Mouse (Mus musculus) spleen, adult 2 months (tissue): ENCODE measurements around the gene Izumo4. TPM values are rescaled to one million over a fixed set of nuclear protein-coding genes. Genes with fewer than 3 reads are reported as not detected.

Experiments
- DNase-seq, 2 experiments: peaks; one replicate each; pipeline versions ENCODE4 v3.0.0 to v3.0.0-alpha.2; 2012 to 2021; ENCODE audit warnings: low spot score in 2 of 2, low read depth in 1 of 2
- H3K27ac ChIP-seq: fragments of 200-500 bp; 2 replicates; pipeline ENCODE4 v1.5.1; 2012; ENCODE audit warnings: low read length, inconsistent platforms; ENCODE audit not compliant: insufficient read depth
- H3K27me3 ChIP-seq: fragments of 200-500 bp; 2 replicates; pipeline ENCODE4 v1.6.1; 2012; ENCODE audit warnings: mild to moderate bottlenecking, moderate library complexity, low read length, inconsistent platforms; ENCODE audit not compliant: control insufficient read depth, insufficient read depth
- H3K36me3 ChIP-seq: fragments of 200-500 bp; 2 replicates; pipeline ENCODE4 v1.6.1; 2012; ENCODE audit warnings: mild to moderate bottlenecking, low read length, inconsistent platforms; ENCODE audit not compliant: control insufficient read depth, insufficient read depth
- H3K4me1 ChIP-seq: fragments of 200-500 bp; 2 replicates; pipeline ENCODE4 v1.6.1; 2011; ENCODE audit warnings: inconsistent platforms; ENCODE audit not compliant: control insufficient read depth, insufficient read depth, insufficient read length
- H3K4me3 ChIP-seq: fragments of 200-500 bp; 2 replicates; pipeline ENCODE4 v1.5.1; 2011; ENCODE audit warnings: mild to moderate bottlenecking, inconsistent platforms; ENCODE audit not compliant: insufficient read depth, insufficient read length; ENCODE audit errors: extremely low read depth
- CTCF ChIP-seq: fragments of 200-500 bp; IDR thresholded peaks from 2 replicates; pipeline ENCODE4 v1.5.1; 2011; ENCODE audit warnings: mild to moderate bottlenecking, inconsistent platforms; ENCODE audit not compliant: insufficient read depth, insufficient read length, insufficient replicate concordance; ENCODE audit errors: extremely low read depth
- POLR2A ChIP-seq: fragments of 200-500 bp; IDR thresholded peaks from 2 replicates; pipeline ENCODE4 v1.6.1; 2011; ENCODE audit warnings: low read depth, low read length, inconsistent platforms
- WGBS: fragments of 180-500 bp; shearing (Covaris S2); methylation state at CpG from one replicate; pipeline ENCODE4 v1.1.7; 2018; 5-methylcytosine and 5-hydroxymethylcytosine counted together
- polyA plus RNA-seq: library from polyadenylated mRNA; depleted of rRNA; stranded (reverse); fragments of >200 nt; gene quantifications from 2 replicates; pipeline ENCODE4 v1.2.3, GENCODE M21; 2012

Gene Izumo4
- polyA plus RNA-seq, 1 experiment = 49.0 TPM

DNA sequence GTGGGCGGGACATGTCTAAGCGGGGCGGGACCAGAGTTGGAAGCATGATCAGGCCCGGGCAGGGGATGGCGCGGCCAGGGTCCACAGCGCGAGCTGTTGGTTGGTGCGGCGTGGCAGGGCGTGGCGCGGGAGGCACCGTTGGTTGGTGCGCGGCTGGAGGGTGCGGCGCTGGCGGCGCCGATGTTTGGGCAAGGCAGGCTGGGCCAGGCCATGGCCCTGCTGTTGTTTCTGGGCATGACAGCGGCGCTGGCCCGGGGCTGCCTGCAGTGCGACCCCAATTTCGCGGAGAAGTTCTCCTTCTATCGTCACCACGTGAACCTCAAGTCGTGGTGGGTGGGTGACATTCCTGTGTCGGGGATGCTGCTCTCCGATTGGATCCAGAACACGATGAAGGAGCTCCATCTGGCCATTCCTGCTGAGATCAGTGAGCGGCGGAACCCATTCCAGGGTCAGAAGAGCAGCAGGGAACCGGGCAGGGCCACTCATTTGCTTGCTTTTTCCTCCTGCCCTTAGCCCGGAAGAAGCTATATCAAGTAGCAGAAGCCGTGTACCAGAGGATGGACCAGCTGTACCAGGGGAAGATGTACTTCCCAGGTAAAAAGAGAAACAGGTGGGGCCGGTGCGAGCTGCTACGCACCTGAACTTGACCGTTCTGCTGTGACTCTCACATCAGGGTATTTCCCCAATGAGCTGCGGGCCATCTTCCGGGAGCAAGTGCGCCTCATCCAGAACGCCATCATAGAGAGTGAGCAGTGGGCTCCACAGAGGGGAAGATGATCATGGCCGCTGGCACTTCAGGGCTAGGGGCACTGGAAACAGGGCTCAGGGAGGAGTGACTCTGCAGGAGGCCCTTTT lies 779 bp downstream of the Izumo4 start:
- peak; percentile 82 to 91 for DNase-seq
- 2% methylated on average over 47 of the region's 47 CpGs for WGBS

DNA sequence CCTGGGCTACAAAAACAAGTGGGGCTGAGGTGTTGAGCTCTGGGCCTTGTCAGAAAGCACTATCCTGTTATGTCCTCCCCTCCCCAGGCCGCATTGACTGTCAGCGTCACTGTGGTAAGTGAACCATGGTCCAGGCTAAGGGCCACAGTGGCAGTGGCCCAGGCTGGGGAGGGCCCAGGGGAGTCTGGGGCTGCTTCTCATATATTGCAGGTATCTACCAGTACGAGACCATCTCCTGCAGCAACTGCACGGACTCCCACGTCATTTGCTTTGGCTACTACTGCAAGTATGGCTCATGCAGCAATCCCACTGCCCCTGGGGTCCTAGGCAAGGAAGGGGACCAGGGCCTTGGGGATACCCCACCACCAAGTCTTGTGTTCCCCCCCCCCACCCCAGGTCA lies 1.7 kb downstream of the Izumo4 start:
- TF ChIP-seq POLR2A = no peak
- no peak for TF ChIP-seq CTCF
- Histone ChIP-seq H3K36me3 (peaks cover 11% of the 10 kb centered on the region; the same call in 1 of the 2 replicates), H3K27me3 (no peaks in the 10 kb centered on the region), H3K4me1 (peaks cover 19% of the 10 kb centered on the region; the same call in 1 of the 2 replicates), H3K27ac (no peak overlapping the region), H3K4me3 (no peak overlapping the region)
- WGBS = 90% methylated on average over 5 of the region's 5 CpGs
- DNase-seq = no peak

More for the DNA sequence above, 779 bp downstream of the Izumo4 start:
- H3K4me1 ChIP-seq = peaks cover 27% of the 10 kb centered on the region; the same call in 1 of the 2 replicates
- peak overlapping the region; percentile 70 for H3K4me3 ChIP-seq
- no peaks in the 10 kb centered on the region for H3K27me3 ChIP-seq
- TF ChIP-seq POLR2A (no peak), CTCF (no peak)
- peak overlapping the region; percentile 86 for H3K27ac ChIP-seq
- H3K36me3 ChIP-seq = peaks cover 4% of the 10 kb centered on the region; the same call in 1 of the 2 replicates

DNA sequence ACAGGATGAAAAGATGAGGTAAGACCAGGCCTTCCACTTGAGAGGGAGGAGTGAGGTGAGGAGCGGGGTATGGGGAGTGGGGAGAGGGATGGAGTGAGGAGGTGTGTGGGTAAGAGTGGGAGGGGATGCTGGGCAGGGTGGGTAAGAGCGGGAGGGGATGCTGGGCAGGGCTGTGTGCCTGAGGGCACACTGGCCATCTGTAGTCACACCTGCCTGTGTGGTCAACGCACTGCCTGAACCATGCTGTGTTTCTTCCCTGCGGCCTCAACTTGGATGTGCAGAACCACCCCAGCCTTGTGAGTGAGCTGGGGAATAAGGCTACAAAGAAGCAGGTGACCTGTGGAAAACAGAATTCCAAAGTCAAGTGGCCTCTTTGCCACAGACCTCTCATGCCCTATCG lies 2.4 kb downstream of the Izumo4 start:
- Histone ChIP-seq H3K36me3 (peaks cover 17% of the 10 kb centered on the region), H3K4me1 (peaks cover 13% of the 10 kb centered on the region; the same call in 1 of the 2 replicates), H3K27me3 (no peaks in the 10 kb centered on the region), H3K4me3 (no peak overlapping the region), H3K27ac (no peak overlapping the region)
- no peak for DNase-seq
- TF ChIP-seq POLR2A (no peak), CTCF (no peak)
- 94% methylated on average over 5 of the region's 5 CpGs for WGBS

DNA sequence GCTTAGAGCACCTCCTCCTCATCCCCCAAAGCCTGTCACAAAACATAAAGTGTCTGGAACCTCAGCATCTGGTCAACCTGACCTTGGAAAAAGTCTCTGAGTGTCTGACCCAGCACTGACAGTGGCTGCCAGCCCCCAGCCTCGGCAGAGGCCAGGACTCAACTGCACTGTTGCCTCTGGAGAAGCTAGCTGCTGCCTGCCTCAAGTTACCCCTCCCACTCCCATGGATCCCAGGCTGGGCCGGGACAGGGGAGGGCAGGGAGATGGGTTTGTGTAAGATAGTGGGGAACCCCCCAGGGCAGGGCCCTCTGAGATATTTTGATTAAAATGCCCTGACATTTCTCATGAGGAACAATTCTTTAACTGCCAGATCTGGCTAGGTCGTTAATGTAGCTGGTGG lies 3.0 kb downstream of the Izumo4 start:
- DNase-seq = no peak
- H3K4me3 ChIP-seq = no peak overlapping the region
- WGBS = 75% methylated on average over 3 of the region's 3 CpGs
- H3K4me1 ChIP-seq = peaks cover 10% of the 10 kb centered on the region; the same call in 1 of the 2 replicates
- H3K27me3 ChIP-seq = no peaks in the 10 kb centered on the region
- TF ChIP-seq POLR2A (no peak), CTCF (no peak)
- no peak overlapping the region for H3K27ac ChIP-seq
- H3K36me3 ChIP-seq = peaks cover 23% of the 10 kb centered on the region

DNA sequence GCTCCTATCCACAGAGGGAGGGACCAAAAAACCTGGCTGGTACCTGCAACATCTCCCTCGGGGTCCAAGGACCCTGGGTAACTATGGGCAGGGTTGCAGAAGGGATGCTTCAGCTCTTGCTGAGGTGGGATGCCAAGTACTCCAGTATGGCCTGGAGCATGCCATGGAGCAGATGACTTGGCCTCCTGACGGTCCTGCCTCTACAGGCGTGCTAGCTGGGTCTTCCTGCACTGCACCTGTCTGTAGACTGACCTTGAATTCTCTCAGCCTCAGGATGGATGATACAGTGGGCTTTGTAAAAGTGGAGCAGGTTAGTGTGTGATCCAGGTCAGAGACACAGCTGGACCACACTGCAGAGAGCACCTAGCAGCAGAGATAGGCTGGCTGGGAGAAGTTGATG lies 3.5 kb downstream of the Izumo4 start:
- TF ChIP-seq CTCF = no peak
- no peak for TF ChIP-seq POLR2A
- no peak overlapping the region for H3K4me3 ChIP-seq
- H3K27ac ChIP-seq = no peak overlapping the region
- H3K36me3 ChIP-seq = peaks cover 27% of the 10 kb centered on the region
- WGBS = 87% methylated on average over 3 of the region's 3 CpGs
- peaks cover 8% of the 10 kb centered on the region; the same call in 1 of the 2 replicates for H3K4me1 ChIP-seq
- no peak for DNase-seq
- H3K27me3 ChIP-seq = no peaks in the 10 kb centered on the region

DNA sequence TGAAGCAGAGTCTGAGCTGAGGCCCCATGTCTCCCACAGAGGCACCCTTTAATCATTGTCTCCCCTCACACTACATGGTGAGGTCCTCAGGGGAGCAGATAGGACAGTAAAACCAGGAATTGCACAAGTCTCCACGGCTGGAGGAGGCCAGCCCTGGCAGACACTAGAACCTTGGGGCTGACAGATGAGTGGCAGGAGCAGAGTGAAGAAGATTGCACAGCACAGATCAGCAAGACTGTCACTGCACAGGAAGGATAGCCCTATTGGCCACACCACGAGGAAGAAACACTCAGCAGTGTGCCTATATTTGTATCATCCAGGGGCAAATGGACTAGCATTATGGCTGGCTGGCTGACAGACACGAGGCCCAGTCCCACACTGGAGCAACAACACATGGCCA lies 8.8 kb downstream of the Izumo4 start:
- Histone ChIP-seq H3K27me3 (no peaks in the 10 kb centered on the region), H3K4me3 (no peak overlapping the region), H3K4me1 (no peaks in the 10 kb centered on the region), H3K27ac (no peak overlapping the region), H3K36me3 (peaks cover 63% of the 10 kb centered on the region)
- 68% methylated on average over 3 of the region's 3 CpGs for WGBS
- DNase-seq = no peak
- no peak for TF ChIP-seq POLR2A
- no peak for TF ChIP-seq CTCF

DNA sequence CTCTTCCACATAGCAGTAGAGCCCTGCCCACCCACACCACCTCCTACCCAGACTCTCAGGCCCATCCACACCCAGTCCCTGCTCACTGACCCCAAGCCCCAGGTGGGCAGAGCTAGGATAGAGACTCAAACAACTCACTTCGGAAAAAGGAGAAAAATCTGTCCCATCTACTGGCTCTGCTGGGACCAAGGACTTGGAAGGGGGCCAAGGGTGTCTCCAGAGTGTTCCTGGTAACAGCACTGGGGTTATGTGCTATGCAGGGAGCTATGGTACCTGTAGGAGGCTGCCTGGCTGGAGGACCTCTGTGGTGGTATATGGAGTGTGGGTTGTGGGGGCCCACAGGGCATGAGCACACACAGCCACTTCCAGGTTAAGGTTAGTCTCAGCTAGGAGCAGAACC lies 15.3 kb downstream of the Izumo4 start:
- Histone ChIP-seq H3K36me3 (peaks cover 74% of the 10 kb centered on the region), H3K27me3 (no peaks in the 10 kb centered on the region), H3K4me3 (no peak overlapping the region), H3K4me1 (no peaks in the 10 kb centered on the region), H3K27ac (no peak overlapping the region)
- 83% methylated on average over 1 of the region's 1 CpGs for WGBS
- DNase-seq = no peak
- TF ChIP-seq POLR2A (no peak), CTCF (no peak)
